9 mouse cellular contexts compared by ENCODE assay signal in genomic region chr8:106336561-106336960, GRCm38 (mm10). TPM values are rescaled to one million over a fixed set of nuclear protein-coding genes. Genes with fewer than 3 reads are reported as not detected.
A peak's percentile ranks its signal among the peaks of the same experiment; 100 is the strongest.
DNase-seq lines count a peak whose midpoint lies in the region.
"Had no signal": no experiment of that assay in that cellular context is flagged by ENCODE, and none has a peak within 500 bp of the region (broad histone marks: within the 10 kb centered on the region; RNA-seq: fewer than 3 reads in every experiment).

No protein-coding gene starts in this region.

- WGBS in heart, embryonic 10.5 days: 6% methylated on average over 41 of the region's 41 CpGs

- intact Hi-C loops in heart, postnatal 36 days (cut with DNase I): no loop called here
- intact Hi-C loops in left cerebral cortex, postnatal 10 days (cut with DNase I): loop anchor here (5.0 kb wide), 2 partner anchors 64 to 66 kb away; no protein-coding TSS in a partner anchor
- intact Hi-C loops in gastrocnemius, postnatal 36 days (cut with DNase I): loop anchor here (5.0 kb wide), 1 partner anchor 66 kb away; no protein-coding TSS in a partner anchor

- peaks cover 22% of the 10 kb centered on the region for H3K4me1 ChIP-seq in heart, embryonic 10.5 days

- H3K9me3 ChIP-seq in heart, embryonic 10.5 days: no peaks in the 10 kb centered on the region

- no peaks in the 10 kb centered on the region for H3K36me3 ChIP-seq in heart, embryonic 10.5 days

- no peak overlapping the region for H3K27ac ChIP-seq in heart, embryonic 10.5 days

- peaks cover 34% of the 10 kb centered on the region for H3K27me3 ChIP-seq in heart, embryonic 10.5 days (ENCODE audit: insufficient read depth, poor library complexity, severe bottlenecking)

- no peak for DNase-seq in heart, embryonic 10.5 days (ENCODE audit: low spot score)
- DNase-seq in heart, postnatal 36 days: no peak
- DNase-seq in cerebellum, adult 9-10 months: peak; percentile 53
- DNase-seq in frontal cortex, postnatal 25 days (ENCODE audit: low spot score in 2 of 2): peak; percentile 29 to 47
- peak; percentile 34 to 70 for DNase-seq in left cerebral cortex, postnatal 10 days (ENCODE audit: extremely low spot score in 1 of 2, low spot score in 2 of 2)
- peak; percentile 50 for DNase-seq in retina, embryonic 14.5 days (ENCODE audit: low spot score)
- DNase-seq in gastrocnemius, postnatal 36 days: no peak
- no peak for DNase-seq in kidney, postnatal 36 days

- peak overlapping the region; percentile 49 for H3K4me3 ChIP-seq in heart, embryonic 10.5 days
- H3K4me3 ChIP-seq: megakaryocyte, embryonic 14.5 days had no signal

RNA-seq across cellular contexts. Expression of gene Smpd3, which starts 1.2 kb away (rescaled TPM):
- 3.8 and 4.4 TPM in 2 replicates for polyA plus RNA-seq in heart, embryonic 10.5 days (2016; fragmentation: Nextera tagmentation; extraction: Ambion mirVana)
- total RNA-seq in heart, postnatal 36 days (2021): 1 to 10 TPM; 3.1 to 3.5 TPM
- total RNA-seq in left cerebral cortex, postnatal 10 days (2021): 100 to 1,000 TPM; 122 to 127 TPM
- under 1 TPM; 0.44 to 0.74 TPM for total RNA-seq in gastrocnemius, postnatal 36 days (2021)

Comparison
In these comparisons a context has a peak if more than half of its experiments do, and no peak if none do; other contexts are left out.
1. DNase-seq: peak in cerebellum, adult 9-10 months (single experiment), frontal cortex, postnatal 25 days (2 of 2), left cerebral cortex, postnatal 10 days (2 of 2) and retina, embryonic 14.5 days (single experiment); none in heart, embryonic 10.5 days (single experiment), heart, postnatal 36 days (0 of 2), gastrocnemius, postnatal 36 days (0 of 2) and kidney, postnatal 36 days (0 of 2).
2. RNA of gene Smpd3, which starts 1.2 kb away (total RNA-seq): 122 to 127 TPM in left cerebral cortex, postnatal 10 days; 3.1 to 3.5 TPM in heart, postnatal 36 days and 0.44 to 0.74 TPM in gastrocnemius, postnatal 36 days; every median in the first group is over 10 times any median in the second.